Mouse (Mus musculus): Measurements from ENCODE around the gene Enox1.

The Enox1 gene

DNA sequence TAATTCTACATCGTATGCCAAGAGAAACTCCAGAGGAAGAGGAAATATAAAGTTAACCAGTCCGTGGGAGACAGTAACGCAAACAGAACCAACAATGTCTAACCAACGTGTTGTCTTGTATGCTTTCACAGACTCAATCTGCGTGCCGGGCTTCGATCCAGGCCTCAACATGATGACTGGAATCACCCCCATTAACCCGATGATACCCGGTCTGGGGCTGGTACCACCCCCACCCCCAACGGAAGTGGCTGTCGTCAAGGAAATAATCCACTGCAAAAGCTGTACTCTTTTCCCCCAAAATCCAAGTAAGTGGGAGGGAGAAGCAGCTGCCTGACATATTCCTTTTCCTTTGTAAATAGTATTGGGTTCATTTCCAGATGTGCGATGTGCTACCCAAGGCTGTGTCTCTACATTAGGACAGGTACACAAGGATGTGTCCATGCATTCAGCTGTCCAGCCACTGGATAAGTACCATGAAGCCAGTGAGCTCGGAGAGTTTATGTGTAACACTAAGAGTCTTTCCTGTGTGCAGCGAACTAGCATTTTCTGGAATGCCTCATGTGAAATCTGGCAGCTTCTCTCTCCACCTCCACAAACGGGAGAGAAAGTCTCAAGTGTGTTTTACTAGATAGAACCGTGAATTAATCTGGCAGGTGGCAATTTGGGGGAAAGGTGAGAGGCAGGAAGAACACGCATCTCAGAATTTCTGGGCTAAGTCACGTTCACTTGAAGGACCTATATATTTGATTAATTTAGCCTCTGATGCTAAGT, 421.1 kb downstream of the Enox1 start:
- DNase-seq (ENCODE audit: low read depth) = no peak

- no peak for DNase-seq (ENCODE audit: low read depth)
These were observed 421.8 kb downstream of the Enox1 start for GRCm38 (mm10) chr14:77578355-77578754.

DNA sequence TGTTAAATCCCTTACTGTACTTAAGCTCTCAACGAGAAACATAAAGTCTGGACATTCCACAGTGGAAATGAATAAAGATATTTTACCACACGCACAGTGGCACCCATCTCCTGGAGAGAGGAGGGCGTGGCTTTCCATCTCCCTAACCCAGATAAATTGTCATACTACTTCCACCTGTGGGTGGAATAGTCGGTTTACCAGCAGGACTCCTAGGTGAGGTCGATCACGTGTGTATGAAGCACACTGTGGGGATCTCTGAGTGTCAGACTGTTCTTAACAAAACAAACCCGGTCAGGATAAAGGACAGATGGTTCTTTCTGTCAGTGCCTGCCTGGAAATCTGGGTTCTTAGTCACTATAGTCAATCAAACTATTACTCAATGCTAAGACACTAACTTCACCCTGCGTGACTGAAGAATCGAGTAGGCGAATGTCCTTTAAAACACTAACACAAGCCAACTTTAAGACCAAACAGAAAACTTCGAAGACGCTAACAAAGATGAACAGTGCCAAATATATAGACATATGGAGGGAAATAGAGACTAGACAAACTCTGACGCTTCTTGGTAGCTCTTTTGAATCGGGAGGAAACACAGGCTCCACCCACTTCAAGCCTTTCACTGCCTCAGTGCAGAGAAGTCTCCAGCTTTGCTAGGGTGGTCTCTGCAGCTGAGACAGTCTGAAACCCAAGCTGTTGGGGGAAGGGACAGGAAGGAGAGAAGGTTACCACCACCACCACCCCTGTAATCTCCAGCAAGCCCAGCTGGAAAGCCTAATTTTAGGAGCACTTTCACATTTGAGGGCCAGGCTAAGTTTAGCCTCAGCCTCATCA, 423.8 kb downstream of the Enox1 start:
- peak; percentile 26 for DNase-seq (ENCODE audit: low read depth)

GRCm38 (mm10) chr14:77580937-77581270, 424.3 kb downstream of the Enox1 start:
- no peak for DNase-seq (ENCODE audit: low read depth)

GRCm38 (mm10) chr14:77581616-77582015, 425.1 kb downstream of the Enox1 start:
- no peak for DNase-seq (ENCODE audit: low read depth)

GRCm38 (mm10) chr14:77584426-77584825, 427.9 kb downstream of the Enox1 start:
- no peak for DNase-seq (ENCODE audit: low read depth)

- DNase-seq (ENCODE audit: low read depth) = no peak
These were observed 428.7 kb downstream of the Enox1 start for GRCm38 (mm10) chr14:77585031-77585800.

DNA sequence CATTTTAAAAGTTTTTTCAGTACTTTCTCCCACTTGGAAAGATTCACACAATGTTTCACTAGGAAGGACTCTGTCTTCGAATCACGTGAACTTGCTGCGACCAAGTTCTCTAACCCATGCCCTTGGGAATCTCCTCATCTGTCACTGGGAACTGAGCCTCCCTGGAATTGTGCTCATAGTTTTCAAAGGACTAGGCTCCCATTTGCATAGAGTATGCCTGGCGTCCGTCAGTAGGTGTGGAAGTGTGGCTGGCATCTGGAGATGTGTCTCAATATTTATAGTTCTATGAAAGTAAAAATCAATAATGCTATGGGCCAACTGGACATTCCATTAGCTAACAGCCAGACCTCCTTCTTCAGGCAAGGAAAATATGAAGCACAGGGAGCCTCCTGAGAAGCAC, 429.5 kb downstream of the Enox1 start:
- DNase-seq (ENCODE audit: low read depth) = peak; percentile 10

GRCm38 (mm10) chr14:77587182-77587581, 430.6 kb downstream of the Enox1 start:
- no peak for DNase-seq (ENCODE audit: low read depth)

- DNase-seq (ENCODE audit: low read depth) = no peak
These were observed 436.7 kb downstream of the Enox1 start for GRCm38 (mm10) chr14:77593136-77593838.

DNA sequence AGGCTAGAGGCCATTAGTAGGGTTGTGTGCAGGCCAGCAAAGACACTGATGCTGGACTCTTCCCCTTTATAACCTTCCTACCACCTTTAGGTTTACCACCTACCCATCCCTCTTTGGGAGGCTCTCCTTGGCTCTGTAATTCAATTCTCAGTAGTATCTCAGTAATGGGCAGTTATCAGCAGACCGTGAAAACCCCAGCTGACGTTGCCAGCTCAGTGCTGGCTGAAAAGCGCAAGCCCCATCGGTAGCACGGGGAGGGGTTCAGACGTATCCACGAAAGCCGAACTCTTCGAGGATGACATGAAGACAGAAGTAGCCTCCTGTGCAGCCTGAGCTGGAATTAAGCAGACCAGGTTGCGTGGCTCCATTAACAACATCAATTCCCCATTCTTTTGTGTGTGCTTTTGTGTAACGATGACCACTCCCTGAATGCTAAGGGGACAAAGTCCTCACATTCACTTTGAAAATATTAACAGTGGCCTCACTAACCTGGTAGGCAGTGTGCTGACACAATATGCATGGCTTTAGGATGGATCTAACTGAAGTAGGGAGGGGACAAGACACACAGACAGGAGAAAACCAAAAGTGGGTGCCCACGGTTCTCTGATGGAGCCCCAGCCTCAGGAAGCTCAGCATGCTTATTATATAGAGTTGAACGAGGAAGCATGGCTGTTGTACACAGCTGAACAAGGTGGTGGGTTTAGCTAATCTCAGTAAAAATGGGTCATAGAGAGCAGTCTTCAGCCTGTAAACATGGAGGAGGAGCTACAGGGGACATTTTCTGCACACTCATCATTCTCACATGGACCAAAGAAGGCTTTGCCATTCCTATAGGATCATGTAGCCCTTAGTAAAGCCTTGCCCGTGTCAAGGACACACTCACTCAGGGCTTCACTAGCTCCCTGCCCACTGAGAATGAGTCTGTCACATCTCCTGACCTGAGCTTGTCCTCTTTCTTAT, 439.9 kb downstream of the Enox1 start:
- DNase-seq (ENCODE audit: low read depth) = no peak

DNA sequence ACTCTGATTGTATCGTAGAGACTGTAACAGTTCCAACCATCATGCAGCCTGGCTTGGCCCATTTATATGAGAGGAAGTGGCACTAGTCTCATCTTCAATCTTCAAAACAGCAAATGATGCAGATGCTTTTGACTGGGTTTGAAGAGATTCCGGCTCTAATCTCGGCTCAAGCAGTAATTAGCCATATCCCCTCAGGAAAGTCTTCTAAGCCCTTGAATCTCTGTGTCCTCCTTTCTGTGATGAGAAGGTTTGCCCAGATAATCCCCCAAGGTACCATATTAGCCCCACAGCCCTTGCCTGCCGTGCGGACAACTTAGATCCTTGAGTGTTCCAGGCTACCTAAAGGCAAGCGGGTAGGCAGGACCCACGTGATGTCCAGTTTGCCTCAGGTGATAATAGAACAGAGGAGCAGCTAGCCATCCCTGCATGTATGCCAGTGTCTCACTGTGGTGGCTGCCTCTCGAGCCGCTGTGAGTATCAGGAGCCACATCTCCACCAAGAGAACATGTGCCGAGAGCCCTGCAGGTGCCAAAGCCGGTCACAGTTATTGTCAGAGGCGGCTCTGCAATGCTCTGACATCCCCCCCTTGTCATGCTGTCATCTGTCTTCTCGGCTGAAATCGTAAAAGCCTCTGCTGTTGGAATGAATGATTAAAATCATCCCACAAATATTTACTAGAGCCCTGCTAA, 442.6 kb downstream of the Enox1 start:
- no peak for DNase-seq (ENCODE audit: low read depth)

DNA sequence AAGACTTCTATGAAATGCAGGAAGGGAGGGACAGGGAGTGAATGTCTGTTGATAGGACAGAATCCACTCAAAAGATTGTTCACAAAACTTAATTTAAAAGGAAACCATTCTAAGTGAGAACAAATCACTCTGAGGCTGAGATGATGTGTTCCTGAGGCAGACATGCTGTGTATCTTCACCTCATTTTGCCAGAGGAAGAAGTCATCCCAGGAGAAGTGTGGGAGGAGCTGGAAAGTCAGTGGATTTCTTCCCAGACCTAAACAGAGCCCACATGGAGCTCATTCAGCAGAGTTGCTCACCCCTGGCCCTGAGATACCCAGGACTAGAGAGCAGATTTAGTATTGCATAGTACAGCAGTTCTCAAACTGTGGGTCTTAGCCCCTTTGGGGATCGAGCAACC, 444.2 kb downstream of the Enox1 start:
- no peak for DNase-seq (ENCODE audit: low read depth)

GRCm38 (mm10) chr14:77601446-77601845, 444.9 kb downstream of the Enox1 start:
- no peak for DNase-seq (ENCODE audit: low read depth)

GRCm38 (mm10) chr14:77608182-77608839, 451.7 kb downstream of the Enox1 start:
- peak; percentile 59 for DNase-seq (ENCODE audit: low read depth)

DNA sequence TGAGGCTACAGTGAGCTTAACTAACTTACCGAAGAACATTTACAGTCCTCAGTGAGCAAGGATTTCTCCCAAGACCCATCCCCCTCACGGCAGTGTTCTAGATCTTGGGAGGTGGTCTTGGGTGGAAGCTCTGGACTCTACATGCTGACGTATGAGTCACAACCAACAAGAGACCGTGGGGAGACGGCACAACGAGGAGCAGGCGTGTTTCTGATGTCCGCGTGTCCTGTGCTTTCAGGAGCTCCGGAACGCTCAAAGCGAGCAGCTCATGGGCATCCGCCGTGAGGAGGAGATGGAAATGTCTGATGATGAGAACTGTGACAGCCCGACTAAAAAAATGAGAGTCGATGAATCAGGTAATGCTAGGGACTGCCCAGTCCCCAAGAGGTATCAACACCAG, 458.6 kb downstream of the Enox1 start:
- DNase-seq (ENCODE audit: low read depth) = no peak

DNA sequence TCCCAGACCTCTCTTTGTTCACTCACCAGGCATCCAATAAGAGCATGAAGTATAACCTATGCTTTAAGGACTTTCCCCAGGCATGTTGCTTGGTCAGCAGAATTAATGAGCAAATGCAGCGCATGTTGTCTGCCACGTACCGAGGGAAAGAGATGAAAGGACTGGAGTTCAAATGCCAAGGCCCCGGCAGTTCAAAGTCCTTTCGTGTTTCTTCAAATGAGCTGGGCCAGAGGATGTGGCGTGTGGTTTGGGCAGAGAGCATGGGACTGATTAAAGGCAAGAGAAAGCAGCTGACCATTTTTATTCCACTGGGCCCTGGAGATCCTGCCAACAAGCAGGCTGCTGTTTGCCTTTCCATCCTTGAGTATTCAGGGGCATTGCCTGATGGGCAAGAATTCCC, 460.7 kb downstream of the Enox1 start:
- DNase-seq (ENCODE audit: low read depth) = no peak

DNA sequence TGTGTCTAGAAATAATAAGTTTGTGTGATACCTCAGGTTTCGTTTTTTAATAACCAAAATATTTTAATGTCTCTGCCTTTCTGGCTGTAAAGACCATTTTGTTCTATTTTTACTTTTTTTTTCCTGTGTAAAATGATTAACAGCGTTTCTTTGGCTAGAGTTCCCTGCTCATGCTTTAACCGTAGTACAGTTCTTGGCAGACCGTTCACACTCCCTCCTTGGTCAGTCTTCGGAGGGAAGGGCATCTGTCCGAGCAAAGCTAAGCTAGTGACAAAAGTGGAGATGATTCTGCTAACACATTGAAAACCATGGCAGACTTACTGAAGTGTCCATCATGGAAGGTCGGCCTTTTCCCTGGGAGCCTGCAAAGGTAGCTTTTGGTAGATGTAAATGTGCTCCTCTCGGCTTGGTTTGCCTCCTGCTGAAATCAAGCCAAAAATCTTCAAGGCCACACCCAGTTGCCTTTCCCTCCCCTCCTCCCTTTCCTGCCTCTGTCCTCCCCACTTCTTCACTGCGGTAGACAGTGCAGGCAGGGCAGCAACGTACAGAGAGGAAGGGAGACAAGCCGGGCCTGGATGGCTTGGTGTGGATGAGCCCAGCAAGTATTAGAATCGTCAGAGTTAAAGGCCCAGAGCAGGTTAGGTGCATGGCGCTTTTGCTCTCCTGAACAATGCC, 461.7 kb downstream of the Enox1 start:
- DNase-seq (ENCODE audit: low read depth) = no peak

Measured in NIH3T3 (cell line).